Mouse (Mus musculus): Measurements from ENCODE around the gene Zer1. TPM values are rescaled to one million over a fixed set of nuclear protein-coding genes. Genes with fewer than 3 reads are reported as not detected.

Gene Zer1
- polyA plus RNA-seq, 1 experiment from 2014 or later: 2.5 TPM

DNA sequence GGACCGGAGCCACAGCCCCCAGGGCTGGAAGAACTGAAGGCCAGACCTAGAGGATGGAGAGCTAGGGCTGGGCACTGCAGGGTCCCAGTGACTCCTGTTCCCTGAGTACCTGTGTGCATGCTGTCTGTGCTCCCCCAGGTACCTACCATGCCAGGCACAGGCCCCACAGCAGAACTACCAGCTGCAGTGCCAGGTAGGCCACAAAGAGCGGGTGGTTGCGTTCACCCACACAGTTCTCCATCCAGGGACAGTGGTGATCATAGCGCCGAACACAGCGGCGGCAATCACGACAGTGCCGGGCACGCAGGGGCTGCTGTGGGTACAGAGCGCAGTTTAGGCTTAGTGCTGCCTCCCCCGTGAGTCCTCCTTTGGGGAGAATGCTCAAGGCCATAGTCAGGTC lies 32.9 kb downstream of the Zer1 start:
- no peaks in the 10 kb centered on the region for H3K9me3 ChIP-seq (replicated peaks; ENCODE audit: control insufficient read depth, low read length)
- ATAC-seq (ENCODE audit: low read depth): no peak
- H3K4me3 ChIP-seq (ENCODE audit: low read depth, low read length): no peak overlapping the region
- no peaks in the 10 kb centered on the region for H3K36me3 ChIP-seq (ENCODE audit: control insufficient read depth, insufficient read depth)
- H3K27me3 ChIP-seq (ENCODE audit: control insufficient read depth, insufficient read depth, low read depth, low read length): no peaks in the 10 kb centered on the region
- H3K27ac ChIP-seq (ENCODE audit: low read length): no peak overlapping the region
- WGBS (ENCODE audit: insufficient replicate concordance): 94% methylated on average over 12 of the region's 12 CpGs
- no peak overlapping the region for H3K9ac ChIP-seq (ENCODE audit: low read depth, low read length)
- peaks cover 24% of the 10 kb centered on the region for H3K4me1 ChIP-seq (ENCODE audit: control insufficient read depth, low read depth, low read length)
- H3K4me2 ChIP-seq (ENCODE audit: low read depth, low read length): no peak overlapping the region

DNA sequence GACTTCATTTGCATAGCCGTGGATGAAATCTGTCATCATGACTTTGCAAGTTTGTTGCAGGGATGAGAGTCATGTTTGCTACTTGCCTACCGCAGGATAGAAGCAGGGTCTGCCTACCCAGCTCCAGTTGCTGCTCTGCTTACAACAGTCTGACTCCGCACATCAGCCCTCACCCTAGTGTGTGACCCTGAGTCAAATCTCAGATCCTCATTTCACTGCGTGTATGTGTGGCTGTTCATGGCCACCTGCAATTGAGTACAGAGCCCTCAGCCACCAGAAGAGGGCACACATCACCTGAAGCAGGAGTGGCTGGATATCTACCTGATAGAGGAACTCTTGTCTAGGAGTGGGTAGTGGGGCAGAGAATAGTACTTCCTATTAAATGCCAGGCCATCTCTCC lies 37.1 kb downstream of the Zer1 start:
- no peak overlapping the region for H3K4me2 ChIP-seq (ENCODE audit: low read depth, low read length)
- no peaks in the 10 kb centered on the region for H3K27me3 ChIP-seq (ENCODE audit: control insufficient read depth, insufficient read depth, low read depth, low read length)
- H3K4me3 ChIP-seq (ENCODE audit: low read depth, low read length): no peak overlapping the region
- no peak for ATAC-seq (ENCODE audit: low read depth)
- H3K9ac ChIP-seq (ENCODE audit: low read depth, low read length): no peak overlapping the region
- no peak overlapping the region for H3K27ac ChIP-seq (ENCODE audit: low read length)
- H3K9me3 ChIP-seq (replicated peaks; ENCODE audit: control insufficient read depth, low read length): no peaks in the 10 kb centered on the region
- WGBS (ENCODE audit: insufficient replicate concordance): 72% methylated on average over 4 of the region's 4 CpGs
- H3K36me3 ChIP-seq (ENCODE audit: control insufficient read depth, insufficient read depth): no peaks in the 10 kb centered on the region
- H3K4me1 ChIP-seq (ENCODE audit: control insufficient read depth, low read depth, low read length): peaks cover under 1% of the 10 kb centered on the region

GRCm38 (mm10) chr2:30084632-30085031 lies 39.8 kb downstream of the Zer1 start:
- Histone ChIP-seq H3K4me1 (ENCODE audit: control insufficient read depth, low read depth, low read length) (no peaks in the 10 kb centered on the region; the same call in 1 of the 2 replicates), H3K36me3 (ENCODE audit: control insufficient read depth, insufficient read depth) (no peaks in the 10 kb centered on the region), H3K4me2 (ENCODE audit: low read depth, low read length) (no peak overlapping the region), H3K4me3 (ENCODE audit: low read depth, low read length) (no peak overlapping the region), H3K27ac (ENCODE audit: low read length) (no peak overlapping the region), H3K9me3 (replicated peaks; ENCODE audit: control insufficient read depth, low read length) (no peaks in the 10 kb centered on the region), H3K27me3 (ENCODE audit: control insufficient read depth, insufficient read depth, low read depth, low read length) (no peaks in the 10 kb centered on the region), H3K9ac (ENCODE audit: low read depth, low read length) (no peak overlapping the region)
- ATAC-seq (ENCODE audit: low read depth): no peak
- WGBS (ENCODE audit: insufficient replicate concordance): 57% methylated on average over 12 of the region's 12 CpGs

DNA sequence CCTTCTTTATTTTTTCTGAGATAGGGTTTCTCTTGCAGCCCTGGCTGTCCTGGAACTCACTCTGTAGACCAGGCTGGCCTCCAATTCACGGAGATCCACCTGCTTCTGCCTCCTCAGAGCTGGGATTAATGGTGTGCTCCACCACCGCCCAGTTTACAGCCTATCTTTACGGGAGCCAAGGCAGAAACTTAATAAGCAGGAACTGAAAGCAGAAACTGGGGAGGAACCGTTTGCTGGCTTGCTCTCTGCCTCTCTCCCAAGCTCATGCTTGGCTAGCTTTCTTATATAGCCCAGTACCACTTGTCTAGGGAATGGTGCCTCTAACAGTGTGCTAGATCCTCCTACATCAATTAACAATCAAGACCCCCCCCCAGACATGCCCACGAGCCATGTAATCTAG lies 40.3 kb downstream of the Zer1 start:
- no peak overlapping the region for H3K9ac ChIP-seq (ENCODE audit: low read depth, low read length)
- 56% methylated on average over 5 of the region's 5 CpGs for WGBS (ENCODE audit: insufficient replicate concordance)
- H3K4me1 ChIP-seq (ENCODE audit: control insufficient read depth, low read depth, low read length): no peaks in the 10 kb centered on the region; the same call in 1 of the 2 replicates
- no peaks in the 10 kb centered on the region for H3K27me3 ChIP-seq (ENCODE audit: control insufficient read depth, insufficient read depth, low read depth, low read length)
- ATAC-seq (ENCODE audit: low read depth): no peak
- no peak overlapping the region for H3K4me2 ChIP-seq (ENCODE audit: low read depth, low read length)
- H3K9me3 ChIP-seq (replicated peaks; ENCODE audit: control insufficient read depth, low read length): no peaks in the 10 kb centered on the region
- no peak overlapping the region for H3K4me3 ChIP-seq (ENCODE audit: low read depth, low read length)
- no peak overlapping the region for H3K27ac ChIP-seq (ENCODE audit: low read length)
- no peaks in the 10 kb centered on the region for H3K36me3 ChIP-seq (ENCODE audit: control insufficient read depth, insufficient read depth)

- no peaks in the 10 kb centered on the region for H3K27me3 ChIP-seq (ENCODE audit: control insufficient read depth, insufficient read depth, low read depth, low read length)
- H3K4me2 ChIP-seq (ENCODE audit: low read depth, low read length): no peak overlapping the region
- no peaks in the 10 kb centered on the region for H3K9me3 ChIP-seq (replicated peaks; ENCODE audit: control insufficient read depth, low read length)
- ATAC-seq (ENCODE audit: low read depth): no peak
- no peak overlapping the region for H3K4me3 ChIP-seq (ENCODE audit: low read depth, low read length)
- H3K27ac ChIP-seq (ENCODE audit: low read length): no peak overlapping the region
- no peaks in the 10 kb centered on the region for H3K36me3 ChIP-seq (ENCODE audit: control insufficient read depth, insufficient read depth)
- H3K9ac ChIP-seq (ENCODE audit: low read depth, low read length): no peak overlapping the region
- WGBS (ENCODE audit: insufficient replicate concordance): 75% methylated on average over 15 of the region's 15 CpGs
- peaks cover 16% of the 10 kb centered on the region for H3K4me1 ChIP-seq (ENCODE audit: control insufficient read depth, low read depth, low read length)
Measured at GRCm38 (mm10) chr2:30080181-30080800, 44.1 kb downstream of the Zer1 start.

- H3K4me2 ChIP-seq (ENCODE audit: low read depth, low read length): peak overlapping the region; percentile 98; the same call in 1 of the 2 replicates
- H3K4me1 ChIP-seq (ENCODE audit: control insufficient read depth, low read depth, low read length): peaks cover 16% of the 10 kb centered on the region
- no peaks in the 10 kb centered on the region for H3K36me3 ChIP-seq (ENCODE audit: control insufficient read depth, insufficient read depth)
- H3K4me3 ChIP-seq (ENCODE audit: low read depth, low read length): no peak overlapping the region; the same call in 1 of the 2 replicates
- no peak overlapping the region for H3K9ac ChIP-seq (ENCODE audit: low read depth, low read length)
- no peak for ATAC-seq (ENCODE audit: low read depth)
- no peaks in the 10 kb centered on the region for H3K9me3 ChIP-seq (replicated peaks; ENCODE audit: control insufficient read depth, low read length)
- WGBS (ENCODE audit: insufficient replicate concordance): 68% methylated on average over 4 of the region's 4 CpGs
- no peak overlapping the region for H3K27ac ChIP-seq (ENCODE audit: low read length)
- no peaks in the 10 kb centered on the region for H3K27me3 ChIP-seq (ENCODE audit: control insufficient read depth, insufficient read depth, low read depth, low read length)
Measured at GRCm38 (mm10) chr2:30078760-30079159, 45.6 kb downstream of the Zer1 start.

DNA sequence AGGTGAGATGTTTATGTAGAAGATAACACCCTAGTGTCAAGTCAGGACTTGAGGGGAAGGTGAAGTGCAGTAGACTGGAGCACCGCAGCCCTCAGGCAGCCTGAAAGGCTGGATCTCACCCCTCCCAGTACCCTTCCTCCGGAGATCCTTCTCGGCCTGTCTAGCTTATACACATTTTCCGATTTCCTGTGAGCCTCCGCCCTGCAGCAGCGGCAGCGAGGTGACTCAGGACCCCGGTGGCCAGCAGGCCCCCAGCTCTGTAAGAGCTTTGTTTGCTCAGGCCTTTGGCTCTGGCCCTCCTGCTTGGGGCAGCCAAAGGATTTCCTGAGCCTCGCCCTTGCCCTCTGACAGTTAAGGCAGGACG lies 46.1 kb downstream of the Zer1 start:
- H3K4me3 ChIP-seq (ENCODE audit: low read depth, low read length): peak overlapping the region; percentile 72
- H3K4me1 ChIP-seq (ENCODE audit: control insufficient read depth, low read depth, low read length): peaks cover 16% of the 10 kb centered on the region
- H3K9ac ChIP-seq (ENCODE audit: low read depth, low read length): no peak overlapping the region
- no peak overlapping the region for H3K27ac ChIP-seq (ENCODE audit: low read length)
- H3K36me3 ChIP-seq (ENCODE audit: control insufficient read depth, insufficient read depth): no peaks in the 10 kb centered on the region
- H3K27me3 ChIP-seq (ENCODE audit: control insufficient read depth, insufficient read depth, low read depth, low read length): no peaks in the 10 kb centered on the region
- peak; percentile 5; the same call in 1 of the 2 replicates for ATAC-seq (ENCODE audit: low read depth)
- 6% methylated on average over 10 of the region's 10 CpGs for WGBS (ENCODE audit: insufficient replicate concordance)
- peak overlapping the region; percentile 98 for H3K4me2 ChIP-seq (ENCODE audit: low read depth, low read length)
- H3K9me3 ChIP-seq (replicated peaks; ENCODE audit: control insufficient read depth, low read length): no peaks in the 10 kb centered on the region

GRCm38 (mm10) chr2:30077502-30078348 lies 46.7 kb downstream of the Zer1 start, which contains the start of gene Pkn3:
TSS of gene Pkn3 (plus strand) at chr2:30077684.
- ATAC-seq (ENCODE audit: low read depth): peak; percentile 75
- Histone ChIP-seq H3K9me3 (replicated peaks; ENCODE audit: control insufficient read depth, low read length) (no peaks in the 10 kb centered on the region), H3K27me3 (ENCODE audit: control insufficient read depth, insufficient read depth, low read depth, low read length) (no peaks in the 10 kb centered on the region), H3K9ac (ENCODE audit: low read depth, low read length) (peak within 1 kb of the TSS; percentile 71), H3K36me3 (ENCODE audit: control insufficient read depth, insufficient read depth) (no peaks in the 10 kb centered on the region; the same call in none of the 2 replicates), H3K4me1 (ENCODE audit: control insufficient read depth, low read depth, low read length) (peaks cover 16% of the 10 kb centered on the region), H3K4me2 (ENCODE audit: low read depth, low read length) (peak within 1 kb of the TSS; percentile 98), H3K4me3 (ENCODE audit: low read depth, low read length) (peak within 1 kb of the TSS; percentile 72), H3K27ac (ENCODE audit: low read length) (peak within 1 kb of the TSS; percentile 66)
- WGBS (ENCODE audit: insufficient replicate concordance): under 1% methylated on average over 53 of the region's 53 CpGs

DNA sequence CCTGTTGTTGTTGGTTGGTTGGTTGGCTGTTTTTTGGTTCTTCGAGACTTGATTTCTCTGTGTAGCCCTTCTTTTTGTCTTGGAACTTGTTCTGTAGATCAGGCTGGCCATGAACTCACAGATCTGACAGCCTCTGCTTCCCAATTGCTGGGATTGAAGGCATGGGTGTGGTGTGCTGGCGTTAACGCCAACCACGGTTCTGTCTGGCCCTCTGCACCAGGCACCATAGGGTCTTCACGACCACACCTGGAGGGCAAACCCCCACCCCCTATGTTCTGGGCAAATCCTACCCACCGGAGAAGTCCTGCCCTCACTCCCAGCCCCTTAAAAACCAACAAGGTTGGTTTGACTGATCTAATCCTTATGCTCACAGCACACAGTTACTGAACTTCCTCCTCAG lies 47.4 kb downstream of the Zer1 start:
- 49% methylated on average over 6 of the region's 6 CpGs for WGBS (ENCODE audit: insufficient replicate concordance)
- Histone ChIP-seq H3K27me3 (ENCODE audit: control insufficient read depth, insufficient read depth, low read depth, low read length) (no peaks in the 10 kb centered on the region), H3K27ac (ENCODE audit: low read length) (no peak overlapping the region), H3K9ac (ENCODE audit: low read depth, low read length) (no peak overlapping the region), H3K4me3 (ENCODE audit: low read depth, low read length) (peak overlapping the region; percentile 72; the same call in 1 of the 2 replicates), H3K36me3 (ENCODE audit: control insufficient read depth, insufficient read depth) (no peaks in the 10 kb centered on the region; the same call in none of the 2 replicates), H3K9me3 (replicated peaks; ENCODE audit: control insufficient read depth, low read length) (no peaks in the 10 kb centered on the region), H3K4me1 (ENCODE audit: control insufficient read depth, low read depth, low read length) (peaks cover 16% of the 10 kb centered on the region), H3K4me2 (ENCODE audit: low read depth, low read length) (peak overlapping the region; percentile 98)
- ATAC-seq (ENCODE audit: low read depth): 0 out of 2 replicates have a peak, but pooled peaks have one; percentile 4
